Mouse (Mus musculus) megakaryocyte, embryonic 14.5 days (primary cell): ENCODE measurements around the gene Tnk2.

Experiments used
- FLI1 ChIP-seq: IDR thresholded peaks from 2 replicates; pipeline ENCODE4 v1.6.1; 2012; ENCODE audit warnings: low read length, inconsistent platforms, mixed read lengths
- GATA1 ChIP-seq: IDR thresholded peaks from 3 replicates; pipeline ENCODE4 v1.6.1; 2012; ENCODE audit warnings: mixed read lengths, low read length, inconsistent platforms, borderline replicate concordance

DNA sequence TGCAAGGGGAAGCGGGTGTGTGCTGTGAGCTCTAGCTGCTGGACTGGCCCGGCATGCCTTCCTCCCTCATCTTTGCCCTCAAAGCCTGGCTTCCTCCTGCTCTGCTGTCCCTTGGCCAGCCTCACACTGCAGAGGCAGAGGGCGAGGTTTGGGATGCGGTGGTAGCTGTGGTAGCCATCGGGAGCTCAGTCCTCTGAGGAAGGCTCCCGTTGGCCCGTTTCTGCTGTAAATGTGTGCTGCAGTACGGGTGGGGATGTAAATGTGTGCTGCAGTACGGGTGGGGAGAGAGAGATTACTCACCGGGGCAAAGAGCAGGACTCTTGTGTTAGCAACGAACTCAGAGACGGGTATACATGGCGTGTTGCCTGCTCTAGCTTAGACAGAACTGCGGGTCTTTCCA is 35.1 kb downstream of the Tnk2 start:
- no peak for TF ChIP-seq GATA1
- TF ChIP-seq FLI1: no peak
